Mouse (Mus musculus): ENCODE measurements around the gene Gng5.

Gene Gng5

GRCm38 (mm10) chr3:146499431-146500002 lies at the start of gene Gng5, which contains the start of gene Spata1:
Gng5 (plus strand) TSS chr3:146499807.
Spata1 (minus strand) TSS chr3:146499753.
- in situ Hi-C loops (cut with MboI, MseI), result loop anchor here (25.0 kb wide), 1 partner anchor 562 kb away; the partner anchor contains the start of gene 2410004B18Rik

GRCm38 (mm10) chr3:146450371-146450841 lies 49.2 kb upstream of the Gng5 start:
- in situ Hi-C loops (cut with MboI, MseI), result no loop called here

GRCm38 (mm10) chr3:146451375-146451774 lies 48.2 kb upstream of the Gng5 start:
- in situ Hi-C loops (cut with MboI, MseI), result no loop called here

GRCm38 (mm10) chr3:146462939-146463338 lies 36.7 kb upstream of the Gng5 start:
- in situ Hi-C loops (cut with MboI, MseI), result no loop called here

GRCm38 (mm10) chr3:146469226-146469625 lies 30.4 kb upstream of the Gng5 start:
- in situ Hi-C loops (cut with MboI, MseI), result no loop called here

- in situ Hi-C loops (cut with MboI, MseI), result no loop called here
Observed at GRCm38 (mm10) chr3:146472657-146473056, 26.9 kb upstream of the Gng5 start.

GRCm38 (mm10) chr3:146473741-146474140 lies 25.9 kb upstream of the Gng5 start:
- in situ Hi-C loops (cut with MboI, MseI), result no loop called here

- in situ Hi-C loops (cut with MboI, MseI), result no loop called here
Observed at GRCm38 (mm10) chr3:146474428-146474827, 25.2 kb upstream of the Gng5 start.

- in situ Hi-C loops (cut with MboI, MseI), result no loop called here
Observed at GRCm38 (mm10) chr3:146482044-146482443, 17.6 kb upstream of the Gng5 start.

GRCm38 (mm10) chr3:146486464-146486863 lies 13.1 kb upstream of the Gng5 start:
- in situ Hi-C loops (cut with MboI, MseI), result no loop called here

- in situ Hi-C loops (cut with MboI, MseI), result no loop called here
Observed at GRCm38 (mm10) chr3:146494941-146495340, 4.7 kb upstream of the Gng5 start.

GRCm38 (mm10) chr3:146498989-146499388 lies 618 bp upstream of the Gng5 start:
- in situ Hi-C loops (cut with MboI, MseI), result no loop called here

GRCm38 (mm10) chr3:146500003-146500809 lies 599 bp downstream of the Gng5 start:
- in situ Hi-C loops (cut with MboI, MseI), result loop anchor here (25.0 kb wide), 1 partner anchor 563 kb away; the partner anchor contains the start of gene 2410004B18Rik

- in situ Hi-C loops (cut with MboI, MseI), result loop anchor here (25.0 kb wide), 1 partner anchor 564 kb away; the partner anchor contains the start of gene 2410004B18Rik
Observed at GRCm38 (mm10) chr3:146500810-146501201, 1.2 kb downstream of the Gng5 start.

- in situ Hi-C loops (cut with MboI, MseI), result loop anchor here (25.0 kb wide), 1 partner anchor 564 kb away; the partner anchor contains the start of gene 2410004B18Rik
Observed at GRCm38 (mm10) chr3:146501601-146502123, 2.1 kb downstream of the Gng5 start.

GRCm38 (mm10) chr3:146506711-146507110 lies 7.1 kb downstream of the Gng5 start:
- in situ Hi-C loops (cut with MboI, MseI), result loop anchor here (25.0 kb wide), 1 partner anchor 569 kb away; the partner anchor contains the start of gene 2410004B18Rik

- in situ Hi-C loops (cut with MboI, MseI), result loop anchor here (25.0 kb wide), 1 partner anchor 583 kb away; the partner anchor contains the start of gene 2410004B18Rik
Observed at GRCm38 (mm10) chr3:146520226-146520797, 20.7 kb downstream of the Gng5 start.

- in situ Hi-C loops (cut with MboI, MseI), result loop anchor here (25.0 kb wide), 1 partner anchor 584 kb away; the partner anchor contains the start of gene 2410004B18Rik
Observed at GRCm38 (mm10) chr3:146520798-146521651, 21.4 kb downstream of the Gng5 start, which contains the start of gene Rpf1. Rpf1 (minus strand) TSS chr3:146521429.

- in situ Hi-C loops (cut with MboI, MseI), result loop anchor here (25.0 kb wide), 1 partner anchor 584 kb away; the partner anchor contains the start of gene 2410004B18Rik
Observed at GRCm38 (mm10) chr3:146521652-146522020, 22.0 kb downstream of the Gng5 start.

GRCm38 (mm10) chr3:146528335-146528734 lies 28.7 kb downstream of the Gng5 start:
- in situ Hi-C loops (cut with MboI, MseI), result no loop called here

GRCm38 (mm10) chr3:146534986-146535385 lies 35.4 kb downstream of the Gng5 start:
- in situ Hi-C loops (cut with MboI, MseI), result no loop called here
